Mouse (Mus musculus) kidney, adult 2 months (tissue): ENCODE data around the gene Rbp1.

Experiments
- CTCF ChIP-seq: fragments of 200-500 bp; conservative IDR thresholded peaks from 2 replicates; pipeline ENCODE4 v1.5.1; 2011; ENCODE audit warnings: low read depth, mild to moderate bottlenecking, control low read depth, low read length, moderate library complexity, mixed read lengths; ENCODE audit not compliant: insufficient read depth, insufficient read length
- POLR2A ChIP-seq: fragments of 200-500 bp; IDR thresholded peaks from one replicate; pipeline ENCODE4 v1.6.1; 2011; ENCODE audit warnings: low read depth, low read length, control low read depth

DNA sequence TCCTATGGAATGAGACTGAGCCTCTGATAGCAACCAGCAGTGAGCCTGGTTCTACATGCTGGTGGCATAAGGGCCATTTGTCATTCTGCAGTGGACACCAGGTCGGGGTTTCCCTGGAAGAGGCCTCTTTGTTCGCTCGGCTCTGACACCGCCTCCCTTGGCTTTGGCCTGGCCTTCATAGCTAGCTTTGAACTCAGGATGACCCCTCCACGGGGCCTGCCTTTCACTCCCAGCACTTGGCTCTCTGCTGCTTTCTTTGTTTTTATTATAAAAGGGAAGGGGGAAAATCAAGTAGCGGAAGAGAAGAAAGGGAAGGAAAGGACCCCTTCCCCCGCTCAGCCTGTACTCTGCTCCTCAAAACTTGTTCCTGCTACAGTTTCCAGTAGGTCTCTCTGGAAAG, 7.0 kb downstream of the Rbp1 start:
- TF ChIP-seq CTCF (no peak), POLR2A (no peak)
